Mouse (Mus musculus) frontal cortex, postnatal 25 days (tissue): ENCODE measurements at regions not wholly inside any gene's neighbourhood (a gene's known extent, or its start where the extent isn't known, plus 50 kb on each side); places are given as distances from the start of the nearest gene placed in this dataset.
A peak's percentile ranks its signal among the peaks of the same experiment; 100 is the strongest.

Source experiments
- DNase-seq, 2 experiments: peaks; one replicate each; pipeline ENCODE4 v3.0.0; 2022; ENCODE audit warnings: low spot score in 2 of 2

DNA sequence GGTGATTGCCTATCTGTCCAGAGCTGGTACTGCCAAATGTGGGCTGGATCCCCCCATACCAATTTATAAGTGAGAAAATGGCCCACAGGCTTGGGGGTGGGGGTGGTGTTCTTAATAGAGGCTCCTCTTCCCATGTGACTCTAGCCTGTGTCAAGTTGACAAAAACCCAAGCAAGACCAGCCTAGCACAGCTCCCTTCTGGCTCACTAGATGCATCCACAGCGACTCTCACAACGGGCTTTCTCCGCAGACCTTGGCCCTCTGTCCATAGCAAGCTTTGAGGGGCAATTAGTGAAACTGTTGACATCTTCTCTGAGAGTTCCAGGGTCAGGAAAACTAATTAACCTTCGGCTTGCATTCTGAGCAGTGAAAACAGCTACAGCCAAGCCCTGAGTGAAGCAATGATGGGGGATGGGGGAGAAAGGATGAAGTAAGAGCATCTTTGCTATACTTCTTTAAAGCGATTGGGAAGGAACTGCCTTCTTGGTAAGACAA, 281.3 kb downstream of the Cdh26 start:
- no peak for DNase-seq

DNA sequence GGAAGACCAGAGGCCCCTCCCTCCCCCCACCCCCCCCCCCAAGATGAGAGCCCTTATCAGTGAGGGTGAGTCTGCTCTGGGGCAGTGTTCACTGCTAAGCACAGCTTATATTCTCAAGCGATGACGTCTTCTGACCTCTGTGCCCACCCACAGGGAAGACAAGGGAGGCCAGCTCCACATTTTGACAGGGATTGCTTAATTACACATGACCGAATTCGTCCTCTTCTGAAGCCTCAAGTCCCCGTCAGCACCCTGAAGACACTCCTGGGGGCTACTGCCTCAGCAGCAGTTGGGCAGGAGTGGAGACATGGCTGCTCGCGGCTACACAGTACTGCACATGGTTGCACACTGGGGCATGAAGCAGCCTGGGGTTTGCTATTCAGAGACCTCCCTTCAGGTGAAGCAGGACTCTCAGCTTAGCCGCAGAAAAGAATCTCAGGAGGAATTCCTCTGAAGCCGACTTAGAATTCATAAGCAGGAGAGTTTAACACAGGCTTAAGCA, 282.1 kb downstream of the Cdh26 start:
- no peak for DNase-seq

DNA sequence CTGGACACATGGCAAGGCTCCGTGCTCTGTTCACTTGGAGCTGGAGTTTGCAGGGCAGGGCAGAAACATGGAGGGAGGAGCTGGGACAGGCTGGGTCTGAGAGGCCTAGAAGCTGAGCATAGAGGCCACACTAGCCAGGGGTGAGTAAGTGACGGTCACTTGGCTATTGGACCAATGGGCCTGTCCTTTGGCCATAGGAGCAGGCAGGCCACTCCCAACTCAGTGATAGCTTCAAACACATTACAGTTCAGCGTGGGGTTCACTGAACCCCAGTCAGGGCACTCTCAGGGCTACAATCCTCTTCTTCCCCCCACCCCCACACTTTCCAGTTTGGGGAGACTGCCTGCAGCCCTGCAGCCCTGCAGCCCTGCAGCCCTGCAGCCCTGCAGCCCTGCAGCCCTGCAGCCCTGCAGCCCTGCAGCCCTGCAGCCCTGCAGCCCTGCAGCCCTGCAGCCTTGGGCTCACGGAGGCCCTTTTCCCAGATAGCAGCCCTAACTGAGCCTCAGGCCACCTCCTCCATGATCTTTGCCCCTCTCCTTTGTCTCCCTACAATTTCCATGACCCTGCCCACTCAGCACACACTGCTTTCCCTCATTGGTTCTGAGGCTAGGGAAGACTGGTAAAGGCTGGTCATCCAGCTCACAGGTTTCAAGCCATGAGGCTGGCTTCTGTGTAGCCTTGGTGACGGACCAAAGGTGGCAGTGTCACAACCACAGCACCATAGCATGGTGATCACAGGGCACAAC, 285.3 kb downstream of the Cdh26 start:
- DNase-seq: no peak

DNA sequence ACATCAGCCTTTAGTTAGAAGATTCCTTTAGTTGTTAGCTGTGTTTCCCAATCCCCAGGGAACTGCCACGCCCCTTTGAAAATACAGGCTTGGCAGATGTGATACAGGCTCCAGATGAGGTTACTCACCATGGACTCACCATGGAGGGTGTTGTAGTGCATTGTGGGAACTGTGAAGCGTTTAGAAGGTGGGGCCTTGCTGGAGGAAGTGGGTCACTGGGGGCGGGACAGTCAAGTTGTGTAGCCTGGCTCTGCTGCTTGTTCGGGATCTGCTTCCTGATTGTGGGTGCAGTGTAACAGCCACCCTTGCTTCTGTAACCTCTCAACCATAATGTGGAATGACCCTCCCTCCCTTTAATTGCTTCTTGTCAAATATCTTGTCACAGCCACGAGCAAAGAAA, 287.7 kb downstream of the Cdh26 start:
- DNase-seq: no peak

DNA sequence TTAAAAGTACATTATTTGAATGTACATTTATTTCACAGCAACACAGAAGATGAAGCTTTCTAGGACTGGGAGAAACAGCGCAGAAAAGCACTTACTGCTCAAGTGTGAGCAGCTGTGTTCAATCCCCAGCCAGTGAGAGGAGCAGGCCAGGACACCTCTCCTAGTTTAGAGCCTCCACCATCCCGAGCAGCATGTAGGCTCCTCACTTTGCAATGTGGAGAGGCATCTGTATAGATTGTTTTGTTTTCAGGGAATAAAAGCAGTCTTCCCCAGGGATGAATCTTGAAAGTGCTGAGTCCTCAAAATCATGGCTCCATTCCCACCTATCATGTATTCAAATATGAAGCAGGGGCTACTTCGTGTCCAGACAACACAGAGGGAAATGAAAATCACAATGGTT, 293.1 kb downstream of the Cdh26 start:
- DNase-seq: no peak

DNA sequence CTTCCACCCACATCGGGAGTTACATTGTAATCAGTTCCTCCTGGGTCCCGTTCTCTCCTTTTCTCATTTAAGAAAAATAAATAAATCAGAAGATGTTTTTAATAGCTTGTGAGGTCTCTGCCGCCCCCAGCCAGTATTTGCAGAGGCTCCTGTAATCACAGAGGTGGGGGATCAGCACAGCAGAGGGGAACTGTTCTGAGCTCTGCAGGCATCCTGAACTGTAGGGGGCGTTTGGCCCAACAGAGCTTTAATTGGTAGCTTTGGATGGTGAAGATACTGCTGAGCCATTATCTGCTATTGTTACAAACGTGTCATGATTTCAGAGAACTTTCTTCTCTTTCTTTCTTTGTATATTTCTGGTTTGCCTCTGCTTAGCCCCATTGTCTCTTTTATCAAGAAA, 293.9 kb downstream of the Cdh26 start:
- no peak for DNase-seq

DNA sequence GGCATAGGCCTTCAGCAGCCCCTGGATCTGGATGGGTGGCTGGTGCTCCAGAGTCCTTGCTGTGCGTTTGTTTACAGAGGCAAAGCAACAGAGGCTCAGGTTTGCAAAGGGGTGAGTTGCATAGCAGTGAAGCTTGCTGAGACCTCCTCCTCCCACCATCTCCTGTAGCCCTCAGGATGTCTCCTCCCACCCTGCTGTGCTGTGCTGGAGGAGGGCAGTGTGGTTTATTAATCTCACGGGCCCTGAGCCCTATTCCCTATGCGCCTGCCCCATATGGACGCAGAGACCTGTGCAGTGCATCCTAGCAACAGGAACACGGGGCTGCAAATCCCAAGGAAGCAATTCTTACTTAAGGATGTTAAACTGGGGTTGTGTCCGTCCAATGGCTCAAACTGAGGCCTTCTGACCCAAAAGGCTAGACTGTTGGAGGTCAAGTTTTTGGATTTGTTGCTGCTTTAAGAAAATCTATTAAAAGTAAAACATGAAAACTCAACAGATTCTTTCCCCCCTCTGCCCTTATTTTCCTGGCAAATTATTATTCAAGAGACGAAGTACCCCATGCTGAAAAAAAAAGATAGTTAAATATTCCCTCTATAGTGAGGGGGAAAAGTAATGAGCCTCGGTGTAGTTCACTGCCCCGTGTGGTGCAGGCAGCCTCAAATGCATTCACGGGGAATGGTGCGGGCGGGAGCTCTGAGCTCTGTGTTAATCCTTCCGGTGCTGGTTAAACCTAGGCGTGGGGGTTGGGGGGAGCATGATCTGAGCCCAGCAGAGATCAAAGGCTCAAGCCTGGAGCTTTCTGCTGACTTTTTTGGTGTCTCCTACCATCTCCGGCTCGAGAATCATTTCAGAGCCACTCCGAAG, 297.8 kb downstream of the Cdh26 start:
- DNase-seq: no peak

DNA sequence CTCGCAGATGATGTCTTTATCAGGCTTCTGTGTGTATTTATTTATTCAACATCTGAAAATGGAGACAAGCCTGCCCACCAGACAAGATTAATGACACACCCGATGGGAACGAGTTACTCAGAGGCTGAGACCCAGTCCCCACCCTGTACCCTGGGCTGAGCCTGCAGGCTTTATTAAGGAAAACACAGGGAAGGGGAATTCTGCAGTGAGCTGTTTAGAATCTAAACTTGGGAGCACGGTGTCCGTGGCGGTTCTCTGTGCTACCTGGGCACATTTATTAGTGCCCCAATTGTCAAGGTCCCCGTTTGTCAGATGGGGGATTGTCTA, 298.4 kb downstream of the Cdh26 start:
- DNase-seq: no peak

DNA sequence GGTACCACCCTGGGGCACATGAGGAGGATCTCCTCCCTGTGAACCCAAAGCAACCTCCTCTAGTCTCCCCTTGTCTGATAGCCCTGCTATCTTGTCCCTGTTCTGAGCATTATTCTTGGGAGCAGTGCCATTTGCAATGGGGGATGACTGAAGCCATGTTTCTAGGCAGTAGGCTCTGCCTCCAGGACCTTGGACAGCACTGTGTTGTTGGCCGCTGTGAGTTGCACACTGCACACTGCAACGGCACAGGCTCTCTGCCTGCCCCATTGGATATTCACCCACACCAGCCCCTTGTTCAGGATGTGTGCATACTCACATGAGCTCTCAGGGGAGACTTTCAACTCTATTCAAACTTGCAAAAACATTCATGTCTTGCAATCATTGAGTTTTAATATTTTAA, 304.8 kb downstream of the Cdh26 start:
- no peak for DNase-seq

DNA sequence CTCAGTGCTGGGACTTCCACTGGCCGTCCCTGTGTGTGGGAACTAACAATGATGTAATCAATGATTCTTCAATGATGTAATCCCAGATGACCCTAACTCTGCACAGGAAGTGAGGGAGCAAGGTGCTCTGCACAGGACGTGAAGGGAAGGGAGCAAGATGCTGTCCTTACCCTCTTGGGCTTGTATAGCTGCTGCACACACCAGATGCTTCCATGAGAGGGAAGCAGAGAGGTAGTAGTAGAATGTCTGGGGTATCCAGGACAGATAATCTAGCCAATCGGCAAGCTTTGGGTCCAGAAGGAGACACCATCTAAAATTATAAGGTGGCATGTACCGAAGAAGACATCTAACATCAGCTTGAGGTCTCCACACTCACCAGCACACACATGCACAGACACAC, 314.3 kb downstream of the Cdh26 start:
- DNase-seq: no peak

DNA sequence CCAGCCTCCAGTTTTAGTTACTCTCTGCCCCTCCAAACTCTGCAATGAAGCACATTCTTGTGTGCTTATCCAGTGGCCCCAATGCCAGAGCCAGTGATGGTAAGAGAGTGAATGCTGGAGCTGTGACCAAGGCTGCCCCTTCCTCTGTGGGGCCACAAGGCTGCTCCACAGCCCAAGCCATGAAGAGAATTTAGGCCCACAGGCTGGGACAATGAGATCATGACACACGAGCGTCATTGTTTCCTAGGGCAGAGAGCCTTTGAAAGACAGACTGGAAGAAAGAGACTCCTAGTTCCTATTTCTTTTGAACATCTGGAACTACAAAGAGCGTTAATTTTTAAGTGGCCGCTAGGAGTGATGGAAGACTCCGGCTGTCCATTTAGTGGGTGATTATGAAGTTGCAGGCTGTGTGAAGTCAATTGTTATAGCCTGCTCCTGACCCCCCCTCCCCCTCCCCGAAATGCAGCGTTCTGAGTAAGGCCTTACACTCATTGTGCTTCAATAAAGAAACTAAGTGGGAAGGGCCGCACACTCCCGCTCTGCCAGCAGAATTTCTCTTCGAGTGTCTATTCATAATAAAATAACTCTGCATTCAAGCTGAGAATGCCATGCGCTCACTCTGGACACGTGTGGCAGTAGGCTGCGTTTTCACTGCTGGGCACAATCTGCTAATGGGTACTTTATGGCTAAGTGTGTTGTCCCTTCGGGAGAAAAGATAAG, 315.1 kb downstream of the Cdh26 start:
- DNase-seq: no peak

DNA sequence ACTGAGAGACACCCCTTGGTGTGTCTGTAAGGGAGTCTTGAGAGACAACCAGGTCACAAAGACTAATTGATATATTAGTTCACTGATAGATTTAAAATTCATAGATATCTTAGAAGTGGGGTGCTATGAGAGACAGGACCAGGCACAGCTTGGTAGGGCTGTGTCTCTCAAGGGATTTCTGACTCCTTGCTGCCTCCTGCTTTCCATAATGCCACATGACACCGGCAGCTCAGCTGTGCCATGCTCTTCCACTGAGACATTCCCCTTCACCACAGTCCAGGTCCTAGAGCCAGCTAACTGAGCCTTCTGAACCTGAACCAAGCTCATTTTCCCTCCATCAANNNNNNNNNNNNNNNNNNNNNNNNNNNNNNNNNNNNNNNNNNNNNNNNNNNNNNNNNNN, 320.9 kb downstream of the Cdh26 start:
- DNase-seq: no peak

DNA sequence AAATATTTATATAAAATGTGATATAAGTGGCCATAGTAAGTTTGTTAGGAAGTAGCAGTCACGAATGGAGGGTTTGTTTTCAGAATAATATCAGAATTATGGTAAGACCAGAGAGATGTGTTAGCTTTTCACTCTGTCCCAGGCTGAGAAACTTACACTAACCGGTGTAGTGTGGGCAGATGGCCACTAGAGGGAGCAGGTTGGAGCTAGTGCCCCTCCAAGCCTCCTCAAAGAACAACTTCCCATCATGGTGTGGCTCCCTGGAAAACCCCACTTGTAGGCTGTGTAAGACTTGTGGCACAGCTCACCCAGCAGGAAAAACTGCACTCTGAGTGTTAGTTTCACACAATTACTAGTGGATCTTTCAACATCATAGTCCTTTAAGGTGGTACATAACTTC, 328.0 kb downstream of the Cdh26 start:
- peak; percentile 60 to 73 for DNase-seq

DNA sequence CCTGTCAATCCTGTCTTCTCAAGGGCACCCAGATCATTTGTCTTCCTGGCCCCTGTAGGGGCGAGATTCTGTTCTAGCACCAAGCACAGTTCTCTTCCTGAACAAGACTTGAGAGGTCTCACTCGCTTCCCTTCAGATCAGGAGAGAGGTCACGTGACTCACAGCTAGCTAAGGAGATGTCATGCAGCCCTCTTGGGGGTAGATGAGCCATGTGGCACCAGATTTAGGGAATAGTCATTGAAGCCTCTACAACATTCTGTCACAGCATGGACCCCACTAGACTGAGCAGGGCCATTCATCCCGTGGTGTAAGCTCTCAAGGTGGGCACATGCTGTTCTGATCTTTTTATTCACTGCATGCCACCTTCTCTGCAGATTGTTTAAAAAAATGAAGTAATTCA, 338.2 kb downstream of the Cdh26 start:
- no peak for DNase-seq

DNA sequence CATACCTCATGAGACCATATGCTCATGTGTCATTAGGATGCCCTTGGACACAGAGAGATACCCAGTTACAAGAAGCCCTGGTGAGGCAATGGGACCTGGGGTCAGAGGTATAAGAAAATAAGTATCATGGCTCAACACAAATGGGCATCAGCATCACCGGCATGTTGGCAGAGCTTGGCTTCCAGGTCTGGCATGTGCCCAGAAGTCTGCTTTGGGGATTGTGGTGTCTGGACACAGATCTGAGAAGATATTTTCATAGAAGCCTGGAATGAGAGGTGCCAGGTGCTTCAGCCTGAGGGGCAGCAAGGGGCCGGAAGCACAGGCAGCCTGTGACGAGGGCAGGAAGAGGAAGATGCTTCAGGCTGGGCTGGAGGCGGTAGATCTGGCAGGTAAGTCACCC, 338.7 kb downstream of the Cdh26 start:
- DNase-seq: no peak

DNA sequence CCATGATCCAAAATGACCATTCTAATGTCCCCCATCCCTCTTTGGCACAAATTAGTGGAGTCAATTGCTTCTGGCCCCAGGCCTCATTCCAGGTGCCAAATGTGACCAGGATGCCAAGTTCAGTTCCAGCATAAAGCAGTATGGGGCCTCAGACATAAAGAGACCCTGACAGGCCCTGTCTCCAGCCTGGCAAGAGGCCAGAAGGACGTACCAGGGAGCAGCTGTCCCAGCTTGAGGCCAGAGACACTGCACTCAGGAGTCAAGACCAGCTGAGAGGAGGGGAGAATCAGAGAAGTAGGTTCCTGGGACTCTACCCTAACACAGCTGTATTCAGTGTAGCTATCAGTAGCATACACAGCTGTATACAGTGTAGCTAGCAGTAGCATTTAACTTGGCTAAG, 341.1 kb downstream of the Cdh26 start:
- DNase-seq: no peak

DNA sequence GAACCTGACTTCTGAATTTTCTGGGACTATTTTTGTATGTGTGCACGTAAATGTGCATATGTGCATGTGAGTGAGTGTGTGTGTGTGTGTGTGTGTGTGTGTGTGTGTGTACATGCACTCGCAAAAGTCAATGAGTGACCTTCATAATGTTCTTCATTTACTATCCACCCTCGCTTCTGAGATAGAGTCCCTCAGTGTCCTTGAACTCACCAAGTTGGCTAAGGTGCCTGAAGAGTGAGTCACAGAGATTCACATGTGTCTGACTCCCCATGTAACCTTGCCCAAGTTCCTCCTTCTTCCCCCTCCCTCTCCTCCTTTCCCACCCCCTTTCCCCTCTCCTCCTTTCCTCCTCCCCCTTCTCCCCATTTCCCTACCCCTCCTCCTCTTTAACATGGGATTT, 341.6 kb downstream of the Cdh26 start:
- DNase-seq: no peak

DNA sequence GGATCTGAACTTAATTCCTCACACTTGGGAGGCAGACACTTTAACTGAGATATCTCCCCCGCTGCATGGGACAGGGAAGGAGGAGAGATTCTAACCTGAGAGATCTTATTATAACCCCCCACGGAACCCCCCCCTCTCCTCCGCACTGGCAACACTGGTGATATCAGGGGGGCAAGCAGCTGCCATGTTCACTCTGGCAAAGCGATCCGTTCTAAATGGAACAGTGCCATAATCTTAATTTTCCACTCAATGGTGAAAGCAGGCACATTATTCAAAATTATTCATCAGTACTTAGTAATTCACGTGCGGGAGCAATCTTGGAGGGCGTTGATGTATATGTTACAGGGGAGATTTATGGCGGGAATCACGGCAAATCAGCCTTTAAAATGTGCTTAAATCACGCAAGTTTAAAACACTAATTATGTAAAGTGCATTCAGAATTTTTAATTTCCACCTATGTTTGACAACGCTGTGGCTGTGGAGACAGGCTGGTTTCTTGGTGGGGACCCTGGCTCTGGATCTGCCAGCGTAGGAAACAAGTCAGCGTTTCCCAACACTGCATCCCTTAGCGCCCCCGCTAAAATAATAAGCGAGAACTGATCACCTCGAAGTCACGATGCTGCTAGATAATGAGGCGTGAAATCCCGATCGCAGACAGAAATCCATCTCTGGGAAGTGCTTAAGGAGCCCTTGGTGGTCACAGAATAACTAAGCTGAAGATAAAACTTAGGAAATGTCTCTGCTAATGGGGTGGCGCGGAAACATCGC, 354.7 kb downstream of the Cdh26 start:
- DNase-seq: no peak

DNA sequence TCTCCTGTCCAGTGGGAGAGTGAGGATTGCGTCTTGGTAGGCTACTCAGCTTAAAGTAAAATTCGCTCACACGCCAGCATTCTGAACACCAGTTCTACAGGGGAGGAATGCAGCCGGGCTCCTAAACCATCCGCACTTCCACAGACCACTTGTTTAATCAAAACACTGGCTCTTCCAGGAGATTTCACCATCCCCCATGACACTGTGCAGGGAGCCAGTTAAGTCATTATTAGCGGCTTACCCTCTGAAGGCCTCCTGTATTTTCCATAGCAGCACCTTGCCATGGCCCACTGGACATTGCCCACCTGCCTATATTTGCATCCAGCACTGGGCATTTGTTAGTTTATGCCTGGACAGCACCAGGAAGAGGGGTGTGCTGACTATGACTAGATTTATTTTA, 355.5 kb downstream of the Cdh26 start:
- no peak for DNase-seq

DNA sequence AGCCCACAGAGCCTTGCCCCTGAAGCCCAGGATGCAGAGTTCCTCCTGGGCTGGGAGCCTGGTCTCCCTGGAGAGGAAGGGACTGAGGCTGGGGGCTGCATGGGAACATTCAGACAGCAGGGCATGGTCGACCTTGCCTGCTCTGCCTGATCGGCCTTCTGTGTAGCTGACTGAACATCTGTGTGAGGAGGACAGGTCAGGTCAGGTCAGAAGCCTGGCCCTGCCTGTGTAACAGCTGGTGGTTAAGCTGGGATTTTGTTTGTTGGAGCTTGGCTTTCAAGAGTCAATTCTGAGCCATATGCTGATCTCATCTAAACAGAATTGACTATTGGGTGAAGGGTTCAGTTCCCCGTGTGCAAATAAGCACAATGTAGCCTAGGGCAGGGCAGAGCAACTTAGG, 365.5 kb downstream of the Cdh26 start:
- DNase-seq: no peak

DNA sequence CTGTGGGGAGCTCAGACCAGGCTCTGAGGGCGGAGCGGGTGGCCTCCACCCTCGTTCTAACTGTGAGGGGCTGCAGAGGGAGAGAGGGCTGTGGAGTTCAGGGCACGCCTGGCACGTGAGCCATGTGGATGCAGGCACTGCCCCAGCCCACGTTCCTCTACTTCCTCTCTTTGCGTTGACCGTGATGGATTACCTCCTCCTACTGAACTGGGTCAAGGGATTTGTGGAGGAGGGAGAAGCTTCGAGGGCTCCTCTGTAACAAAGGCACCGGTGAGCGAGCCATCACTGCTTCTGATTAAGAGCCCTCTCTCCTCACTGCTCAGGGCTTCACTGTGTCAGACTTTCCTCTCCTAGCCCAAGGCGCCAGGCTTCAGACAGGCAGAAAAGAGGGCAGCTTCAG, 371.1 kb downstream of the Cdh26 start:
- no peak for DNase-seq

DNA sequence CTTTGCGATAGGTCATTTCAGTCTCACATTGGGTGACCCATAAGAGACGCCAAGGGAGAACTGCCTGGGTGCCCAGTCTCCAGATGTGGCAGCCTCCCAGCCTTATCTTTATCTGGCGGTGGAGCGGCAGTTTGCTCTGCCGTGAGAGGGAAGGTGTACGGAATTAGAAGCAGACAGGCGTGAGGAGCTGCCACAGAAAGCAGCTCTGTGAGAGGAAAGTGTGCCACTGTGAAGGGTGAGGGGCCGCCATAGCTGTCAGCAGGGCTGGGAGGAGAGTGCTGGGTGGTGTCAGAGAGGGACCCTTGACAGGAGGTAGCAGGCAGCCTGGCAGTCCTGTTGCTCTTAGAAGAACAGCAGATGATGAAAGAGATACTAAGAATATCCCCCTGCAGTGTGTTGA, 375.0 kb downstream of the Cdh26 start:
- no peak for DNase-seq
